Mouse (Mus musculus) megakaryocyte-erythroid progenitor cell, adult 5-6 weeks (primary cell): ENCODE results near the gene Sco2. TPM values are rescaled to one million over a fixed set of nuclear protein-coding genes. Genes with fewer than 3 reads are reported as not detected.
A peak's percentile ranks its signal among the peaks of the same experiment; 100 is the strongest.

Experiments used
- ATAC-seq: replicated peaks from 2 replicates; pipeline ENCODE4 v1.8.0; 2016; ENCODE audit warnings: mild to moderate bottlenecking, inconsistent platforms; ENCODE audit not compliant: severe bottlenecking, poor library complexity, low FRiP score, low TSS enrichment
- total RNA-seq, 2 experiments: library from RNA; stranded (forward) in 1 of 2; stranded (reverse) in 1 of 2; fragments of 200-1000, 215-1000 nt in 1 of 2; fragments of >200 nt in 1 of 2; fragmentation: Nextera tagmentation in 1 of 2; gene quantifications; 2 replicates each; pipeline ENCODE4 v1.2.3; 2014 to 2017

Gene Sco2
- 26.1 and 28.3 TPM in 2 replicates for total RNA-seq (2014; fragmentation: Nextera tagmentation)
- 12.2 and 17.0 TPM in 2 replicates for total RNA-seq (2017)

DNA sequence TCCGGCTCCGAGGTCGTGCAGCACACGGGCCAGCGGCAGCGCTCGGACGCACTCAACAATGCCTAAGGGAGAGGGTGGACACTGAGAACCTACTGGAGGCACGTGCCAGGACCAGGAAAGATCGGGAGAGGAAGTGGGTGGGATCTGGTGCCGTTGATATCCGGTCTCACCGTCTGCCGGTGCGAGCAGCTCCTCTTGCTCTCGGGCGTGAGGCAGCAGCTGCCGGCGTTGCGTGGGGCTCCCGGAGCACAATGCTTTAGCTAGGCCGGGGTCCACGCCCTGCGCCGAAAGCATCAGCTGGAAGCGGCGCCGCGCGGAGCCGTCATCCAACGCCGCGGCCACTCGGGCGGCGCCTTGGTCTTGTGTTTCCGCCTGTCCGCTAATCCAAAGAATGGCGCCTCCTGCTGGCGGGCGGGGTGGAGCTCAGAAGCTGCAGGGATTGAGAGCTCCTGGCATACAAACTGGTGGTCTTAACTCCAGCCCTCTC is at the start of gene Sco2:
TSS of gene Sco2 (minus strand) at position 85 of the 487 bp plus-strand sequence.
- peak; percentile 34 for ATAC-seq

DNA sequence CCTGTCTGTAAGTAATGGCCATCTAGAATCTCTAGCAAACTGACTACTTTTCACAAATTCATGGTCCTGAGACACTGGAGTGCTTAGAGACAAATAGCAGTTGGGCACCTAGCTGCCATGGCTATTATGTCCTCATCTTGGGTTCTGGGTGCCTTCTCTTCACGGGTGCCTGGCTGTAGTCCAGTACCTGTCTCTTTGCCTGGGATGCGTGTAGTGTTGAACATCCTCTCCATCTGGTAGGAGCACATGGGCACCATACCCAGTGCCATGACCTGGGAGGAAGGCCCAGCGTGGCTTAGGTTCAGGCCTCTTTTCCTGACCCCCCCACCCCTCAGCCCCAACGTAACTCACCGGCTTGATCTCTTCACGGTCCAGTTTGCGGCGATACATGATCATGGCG is 48.3 kb upstream of the Sco2 start:
- ATAC-seq: no peak

DNA sequence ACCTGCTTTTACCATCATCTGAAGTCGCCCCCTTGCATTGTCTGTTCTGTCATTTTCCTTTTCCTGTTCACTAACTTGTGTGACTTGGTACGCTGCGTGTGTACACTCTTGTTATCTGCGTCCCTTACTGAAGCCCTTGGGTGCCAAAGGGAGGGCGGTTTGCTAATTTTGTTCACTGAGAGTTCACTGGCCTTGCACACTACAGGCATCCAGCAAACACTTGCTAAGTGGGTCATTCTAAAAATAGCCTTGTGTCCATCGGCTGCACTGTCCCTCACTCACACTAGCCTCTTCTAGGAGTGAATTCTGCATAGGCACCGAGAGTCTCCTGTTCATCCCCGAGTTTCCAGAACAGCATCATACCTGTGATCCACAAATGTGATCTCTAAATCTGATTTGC is 41.6 kb upstream of the Sco2 start:
- ATAC-seq: no peak

DNA sequence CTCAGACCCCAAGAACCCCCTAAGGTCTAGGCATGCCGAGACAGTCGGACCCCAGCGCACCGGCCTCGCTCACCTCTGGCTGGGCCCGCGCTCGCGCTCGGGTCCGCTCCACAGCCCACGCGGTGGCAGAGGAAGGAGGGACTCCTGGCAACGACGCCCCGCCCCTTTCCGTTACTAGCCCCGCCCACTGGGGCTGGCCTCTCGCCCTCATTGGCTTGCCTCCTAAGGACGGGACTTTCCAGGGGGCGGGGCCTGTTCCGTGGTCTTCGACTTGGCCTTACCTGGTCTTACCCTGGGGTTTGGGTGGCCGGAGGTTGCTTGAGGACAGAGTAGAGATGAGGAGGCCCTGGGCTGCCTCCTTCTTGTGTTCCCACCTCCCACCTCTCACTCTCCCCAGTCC is 36.5 kb upstream of the Sco2 start, which contains the start of gene Syce3:
TSS of gene Syce3 (minus strand) at position 386 of the 400 bp plus-strand sequence.
- ATAC-seq: no peak

DNA sequence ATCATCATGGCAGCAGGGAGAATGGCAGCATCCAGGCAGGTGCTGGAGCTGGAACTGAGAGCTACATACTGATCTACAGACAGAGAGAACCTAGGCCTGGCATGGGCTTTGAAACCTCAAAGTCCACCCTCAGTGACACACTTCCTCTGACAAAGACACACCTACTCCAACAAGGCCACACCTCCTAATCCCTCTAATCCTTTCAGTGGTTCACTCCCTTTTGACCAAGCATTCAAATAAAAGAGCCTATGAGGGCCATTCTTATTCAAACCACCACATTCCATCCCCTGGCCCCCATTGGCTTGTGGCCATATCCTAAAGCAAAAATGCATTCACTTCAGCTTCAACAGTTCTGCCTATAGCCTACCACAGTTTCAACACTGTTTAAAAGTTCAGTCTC is 33.0 kb upstream of the Sco2 start:
- ATAC-seq: no peak

DNA sequence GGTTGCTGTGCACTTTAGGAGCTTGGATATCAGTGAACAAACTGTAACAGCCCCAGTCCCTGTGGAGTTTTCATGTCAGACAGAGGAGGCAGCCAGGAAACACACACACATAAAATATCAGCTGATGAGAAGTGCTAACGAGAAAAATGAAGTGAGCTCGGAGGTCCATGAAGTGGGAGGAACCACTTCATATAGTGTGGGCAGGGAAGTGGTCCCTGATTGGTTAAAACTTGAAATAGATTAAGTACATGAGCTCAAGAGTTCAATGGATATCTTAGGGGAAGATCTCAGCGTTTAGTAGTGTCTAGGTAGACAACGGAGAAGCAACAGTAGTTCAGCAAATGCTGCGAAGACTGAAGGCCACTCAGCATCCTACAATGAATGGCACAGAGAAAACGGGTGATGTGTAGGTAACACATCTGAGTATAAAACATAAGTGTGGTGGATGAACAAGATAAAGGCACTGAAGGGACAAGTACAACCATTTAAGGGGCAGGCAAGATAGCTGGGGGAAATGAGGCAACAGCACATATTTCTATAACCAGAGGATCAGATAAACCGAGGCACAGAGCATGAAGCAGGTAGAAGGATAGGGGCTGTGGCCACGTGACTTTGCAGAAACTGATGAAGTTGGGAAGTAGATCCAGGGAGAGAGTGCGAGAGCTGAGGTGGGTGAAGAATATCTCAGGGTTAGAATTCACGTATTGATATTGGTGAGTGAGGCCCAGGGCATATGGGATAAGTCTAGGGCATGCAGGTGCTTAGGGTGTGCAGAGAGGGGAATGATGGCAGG is 31.4 kb upstream of the Sco2 start:
- ATAC-seq: no peak

DNA sequence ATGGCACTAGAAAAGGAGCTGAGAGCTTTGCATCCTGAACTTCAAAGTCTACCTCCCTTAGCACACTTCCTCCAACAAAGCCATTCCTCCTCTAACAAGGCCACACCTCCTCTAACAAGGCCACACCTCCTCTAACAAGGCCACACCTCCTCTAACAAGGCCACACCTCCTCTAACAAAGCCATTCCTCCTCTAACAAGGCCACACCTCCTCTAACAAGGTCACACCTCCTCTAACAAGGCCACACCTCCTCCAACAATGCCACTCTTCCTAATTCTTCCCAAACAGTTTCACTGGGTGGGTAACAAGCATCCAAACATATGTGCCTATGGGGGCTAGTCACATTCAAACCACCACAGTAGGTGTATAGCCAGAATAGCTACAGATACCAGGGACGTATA is 28.8 kb upstream of the Sco2 start:
- no peak for ATAC-seq

DNA sequence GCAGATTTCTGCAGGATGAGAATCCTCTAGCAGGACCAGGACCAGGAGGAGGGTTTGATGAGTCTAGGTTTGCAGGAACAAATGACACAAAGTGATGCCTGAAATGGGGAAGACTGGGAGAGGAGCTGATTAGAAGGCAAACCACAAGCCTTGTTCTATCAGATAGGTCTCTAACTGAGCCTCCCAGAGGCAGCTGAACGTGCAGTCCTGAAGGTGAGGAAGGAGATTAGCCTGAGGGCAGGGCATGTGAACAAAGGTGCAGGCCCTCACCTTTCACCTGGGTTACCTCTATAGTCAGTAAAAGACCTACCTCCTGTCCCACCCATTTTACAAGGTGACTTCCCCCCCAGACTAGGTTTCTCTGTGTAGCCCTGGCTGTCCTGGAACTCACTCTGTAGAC is 26.1 kb upstream of the Sco2 start:
- no peak for ATAC-seq

DNA sequence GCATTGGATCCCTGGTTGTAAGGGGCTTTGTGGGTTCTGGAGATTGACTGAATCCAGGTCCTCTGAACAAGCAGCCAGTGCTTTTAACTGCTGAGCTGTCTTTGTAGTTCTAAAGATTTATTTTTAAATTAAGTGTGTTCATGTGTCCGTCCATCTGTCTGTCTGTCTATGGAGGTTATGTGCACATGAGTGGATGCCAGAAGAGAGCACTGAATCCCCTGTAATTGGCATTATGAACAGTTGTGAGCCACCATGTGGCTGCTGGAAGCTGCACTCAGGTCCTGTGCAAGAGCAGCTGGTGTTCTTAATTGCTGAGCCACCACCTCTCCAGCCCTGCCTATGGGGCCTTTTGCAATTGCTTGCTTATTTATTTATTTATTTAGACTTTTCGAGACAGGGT is 24.5 kb upstream of the Sco2 start:
- no peak for ATAC-seq

DNA sequence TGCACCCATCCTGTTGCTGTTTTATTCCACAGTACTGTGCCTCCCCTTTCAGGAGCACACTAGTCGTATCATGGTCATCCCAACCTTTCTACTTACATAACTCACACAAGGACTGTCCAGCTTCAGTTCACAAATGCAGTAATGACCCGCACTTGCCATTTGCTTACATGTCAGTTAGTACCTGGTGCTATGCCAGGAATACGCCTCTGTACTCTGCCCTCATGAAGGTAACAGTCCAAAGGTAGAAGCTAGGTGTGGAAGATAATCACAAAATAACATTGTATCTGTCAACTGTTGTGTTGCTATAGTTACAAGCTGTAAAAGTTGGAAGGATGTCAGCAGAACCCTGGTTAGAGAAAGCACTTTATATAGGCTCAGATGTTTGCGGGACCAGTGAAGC is 23.2 kb upstream of the Sco2 start:
- no peak for ATAC-seq

DNA sequence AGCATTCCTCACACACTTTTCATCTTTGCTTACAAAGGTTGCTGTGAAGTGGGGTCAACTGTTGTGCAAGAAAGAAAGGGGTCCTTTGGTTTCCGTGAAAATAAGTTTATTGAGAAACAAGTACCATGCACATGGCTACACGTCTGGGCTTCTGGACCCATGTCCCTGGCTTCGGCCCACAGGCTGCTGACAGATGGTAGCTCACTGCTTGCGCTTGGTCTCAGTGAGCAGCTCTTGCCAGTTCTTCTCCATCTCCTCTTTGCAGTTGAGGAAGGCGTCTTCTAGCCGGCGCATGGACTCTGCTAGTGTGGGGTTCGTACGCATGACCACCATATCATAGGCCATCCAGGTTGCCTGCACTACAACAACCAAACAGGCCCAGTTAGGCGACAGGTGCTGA is 16.4 kb upstream of the Sco2 start:
- ATAC-seq: no peak

DNA sequence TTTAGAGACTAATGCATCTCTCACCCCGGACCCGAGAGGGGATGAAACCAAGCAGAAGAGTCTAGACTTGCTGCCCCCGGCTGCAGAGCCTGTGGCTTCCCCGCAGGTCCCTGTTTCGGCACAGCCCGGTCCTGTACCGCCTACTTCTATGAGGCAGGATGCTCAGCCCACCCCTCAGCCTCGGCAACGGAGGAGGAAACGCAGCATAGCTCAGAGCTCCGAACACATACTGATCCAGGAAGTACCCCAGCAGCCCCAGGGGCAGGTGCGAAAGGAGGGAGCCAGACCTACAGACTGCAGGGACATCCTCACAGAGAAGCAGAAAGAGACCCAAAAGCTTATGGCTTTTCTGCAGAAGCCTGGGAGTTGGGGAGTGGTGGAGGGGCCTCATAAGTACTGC is 13.5 kb upstream of the Sco2 start:
- no peak for ATAC-seq

DNA sequence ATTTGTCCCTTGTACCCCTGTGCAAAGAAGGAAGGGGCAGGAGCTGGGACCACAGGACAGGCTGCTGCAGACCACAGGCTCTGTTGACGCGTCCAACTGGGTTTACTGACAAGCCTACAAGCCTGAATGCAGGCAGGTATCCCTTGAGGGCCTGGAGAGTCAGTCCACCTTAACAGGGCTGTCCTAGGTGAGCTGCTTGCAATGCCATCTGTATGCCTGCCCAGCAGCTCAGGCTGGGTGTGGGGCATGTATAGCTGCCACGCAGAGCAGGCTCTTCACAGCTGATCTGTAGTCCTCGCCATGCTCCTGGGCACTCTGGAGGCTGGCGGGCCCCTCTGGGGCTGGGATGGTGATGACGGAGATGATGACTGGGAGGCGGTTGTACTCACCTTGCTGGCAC is 11.0 kb upstream of the Sco2 start, which contains the start of gene Klhdc7b:
TSS of gene Klhdc7b (plus strand) at position 301 of the 400 bp plus-strand sequence.
- no peak for ATAC-seq

DNA sequence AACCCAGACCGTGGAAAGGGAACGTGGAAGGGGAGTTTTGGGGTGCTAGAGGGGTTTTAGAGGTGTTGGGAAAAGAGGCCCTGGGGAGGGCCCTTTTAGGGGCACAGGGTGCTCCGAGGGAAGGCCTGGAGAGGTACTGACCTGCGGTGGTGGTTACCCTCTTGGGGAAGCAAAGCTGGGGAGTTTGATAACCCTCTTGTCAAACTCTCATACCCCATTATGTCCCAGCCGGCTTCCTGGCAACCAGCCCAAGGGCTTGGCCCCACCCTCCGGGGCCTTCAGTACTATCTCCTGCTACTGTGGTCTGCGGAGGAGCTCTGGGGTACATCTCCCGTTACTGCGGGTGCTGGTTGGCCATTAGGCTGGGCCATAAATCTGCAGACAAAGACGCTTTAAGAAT is 5.8 kb upstream of the Sco2 start:
- ATAC-seq: peak; percentile 76

DNA sequence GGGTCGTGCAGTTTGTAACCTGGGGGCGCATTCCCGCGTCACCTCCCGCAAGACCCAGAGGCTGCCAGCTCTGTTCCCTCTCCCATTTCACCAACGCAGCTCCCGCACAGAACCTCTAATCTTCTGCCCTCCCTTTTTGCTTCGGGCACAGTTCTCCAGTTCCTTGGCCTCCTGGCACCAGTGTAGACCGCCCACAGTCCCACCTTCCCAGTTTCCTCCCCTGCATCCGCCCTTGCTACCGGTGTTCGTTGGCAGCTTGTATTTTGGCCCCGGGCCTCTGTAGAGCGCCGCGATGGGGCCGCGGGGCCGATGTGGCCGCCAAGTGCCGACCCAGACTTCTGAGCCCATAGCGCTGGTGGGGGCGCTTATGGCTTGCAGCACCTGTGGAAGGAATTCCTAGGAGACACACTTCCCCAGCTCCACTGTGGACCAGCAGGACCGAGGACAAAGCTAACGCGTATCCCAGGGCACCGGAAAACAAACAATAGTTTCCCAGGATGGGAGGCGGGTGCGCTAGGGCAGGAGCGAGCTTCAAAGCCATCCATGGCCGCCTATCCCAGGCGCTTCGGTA is 5.3 kb upstream of the Sco2 start, which contains the start of gene Odf3b:
TSS of gene Odf3b (minus strand) at position 452 of the 571 bp plus-strand sequence.
- ATAC-seq: peak; percentile 40

DNA sequence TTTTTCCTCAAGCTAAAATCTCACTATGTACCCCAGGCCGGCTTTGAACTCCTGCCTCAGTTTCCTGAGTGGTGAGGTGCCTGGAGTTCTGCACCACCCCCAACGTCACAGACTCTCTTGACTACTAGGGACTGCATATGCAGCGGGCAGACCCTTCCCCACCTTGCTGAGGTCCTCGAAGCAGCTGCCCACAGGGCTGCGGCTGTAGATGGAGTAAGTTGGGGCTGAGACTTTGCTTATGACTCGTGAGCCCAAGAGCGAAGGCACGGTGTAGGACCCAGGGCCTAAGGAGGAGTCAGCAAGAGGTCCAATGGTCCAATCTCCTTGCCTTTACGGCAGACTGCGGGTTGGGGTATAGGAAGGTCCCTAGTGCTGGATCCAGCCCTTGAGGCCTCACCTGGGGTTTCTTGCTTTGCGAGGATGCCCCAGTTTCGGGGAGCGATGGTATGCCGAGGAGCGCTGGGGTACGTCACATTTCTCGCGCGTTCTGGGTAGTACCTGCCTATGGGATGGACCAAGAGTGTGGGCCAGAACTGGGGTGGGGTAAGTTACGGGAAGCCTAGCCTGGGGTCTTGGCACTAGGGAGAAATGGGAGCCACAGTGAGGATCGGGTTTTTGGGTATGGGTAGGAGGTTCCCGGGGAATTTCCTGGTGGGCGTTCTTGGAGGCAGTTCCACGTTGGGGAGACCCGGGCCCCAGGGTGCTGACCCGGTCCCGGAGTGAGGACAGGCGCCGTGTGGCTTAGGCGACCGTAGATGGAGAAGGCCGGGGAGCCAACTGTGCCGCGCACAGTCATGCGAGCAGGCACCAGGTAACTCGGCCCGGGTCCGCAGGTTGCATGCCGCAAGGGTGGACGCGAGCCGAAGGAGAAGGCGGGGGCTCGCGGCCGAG is 4.5 kb upstream of the Sco2 start:
- ATAC-seq: peak; percentile 0; the same call in 1 of the 2 replicates

DNA sequence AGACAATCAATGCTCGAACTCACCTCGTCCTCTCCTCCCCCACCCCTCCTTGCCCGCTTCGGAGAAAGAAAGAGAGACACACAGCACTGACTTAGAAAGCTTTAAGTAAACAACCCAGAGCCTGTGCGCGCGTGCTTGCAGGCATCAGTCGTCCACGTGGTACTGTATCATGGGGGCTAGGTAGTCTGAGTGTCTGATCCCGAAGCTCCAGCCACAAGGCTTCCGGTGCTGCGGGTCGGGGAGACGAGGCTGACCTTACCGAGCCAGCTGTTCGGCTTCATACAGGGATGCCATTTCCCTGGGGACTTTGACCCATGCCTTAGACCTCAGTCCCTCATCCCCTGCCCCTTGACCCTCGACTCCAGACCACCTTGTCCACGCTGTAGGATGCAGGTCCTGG is 3.7 kb upstream of the Sco2 start:
- no peak for ATAC-seq

DNA sequence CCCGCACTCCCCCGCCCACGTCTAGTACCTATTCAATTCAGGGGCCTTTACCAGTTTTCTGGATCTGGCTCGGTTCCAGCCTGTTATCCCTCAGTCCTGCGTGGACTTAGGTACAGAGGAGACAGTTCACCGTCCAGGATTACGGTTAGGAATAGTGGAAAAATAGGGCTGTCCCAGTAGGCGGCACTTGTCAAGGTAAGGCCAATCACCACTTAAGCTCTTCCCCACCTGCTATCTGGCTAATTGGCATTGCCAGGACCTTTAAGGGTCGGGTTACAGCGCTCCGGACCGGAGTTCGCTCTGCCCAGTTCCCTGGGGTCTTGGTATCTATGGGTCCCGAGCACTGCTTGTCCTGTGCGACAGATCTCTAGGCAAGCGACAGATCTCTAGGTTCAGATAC is 3.3 kb upstream of the Sco2 start, which contains the start of gene Tymp:
TSS of gene Tymp (minus strand) at position 83 of the 400 bp plus-strand sequence.
- ATAC-seq: no peak

DNA sequence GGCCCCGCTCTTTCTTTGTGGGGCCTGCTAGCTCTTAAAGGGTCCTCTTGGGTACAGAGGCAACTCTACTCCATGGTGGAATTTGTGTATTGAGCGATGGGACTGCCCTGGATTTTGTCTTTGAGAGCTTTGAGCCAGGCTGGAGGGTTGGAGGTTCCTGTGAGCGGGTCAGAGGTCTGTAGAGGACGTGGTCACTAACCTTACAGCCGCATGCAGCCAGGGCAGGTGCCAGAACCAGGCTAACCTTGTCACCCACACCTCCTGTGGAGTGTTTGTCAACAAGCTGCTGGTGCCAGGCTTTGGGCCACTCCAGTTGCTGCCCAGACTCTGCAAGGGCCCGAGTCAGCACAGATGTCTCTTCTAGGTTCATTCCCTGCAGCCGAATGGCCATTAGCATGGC is 2.4 kb upstream of the Sco2 start:
- no peak for ATAC-seq
